Mouse (Mus musculus) left cerebral cortex, postnatal 25 days (tissue): Measurements from ENCODE around the gene Mapkbp1. TPM values are rescaled to one million over a fixed set of nuclear protein-coding genes. Genes with fewer than 3 reads are reported as not detected.

Experiments used
- DNase-seq, 2 experiments: peaks; one replicate each; pipeline ENCODE4 v3.0.0; 2022; ENCODE audit warnings: low spot score in 2 of 2, mixed read lengths in 1 of 2
- intact Hi-C: fragments of 180-260 bp; cut with DNase I; formaldehyde crosslinking; loops from one replicate; pipeline ENCODE4 v1.15.1; 2025
- total RNA-seq, 2 experiments: library from RNA; stranded (reverse); gene quantifications; 2 replicates each; pipeline ENCODE4 v1.2.3; 2021

The Mapkbp1 gene
- total RNA-seq, result 10 to 100 TPM; 52.2 to 52.7 TPM

GRCm38 (mm10) chr2:119972537-119972879 lies at the start of gene Mapkbp1:
Gene Mapkbp1, plus strand, starts transcription at chr2:119972699.
- intact Hi-C loops, result loop anchor here (5.0 kb wide), 2 partner anchors 105 to 200 kb away; no protein-coding TSS in a partner anchor

DNA sequence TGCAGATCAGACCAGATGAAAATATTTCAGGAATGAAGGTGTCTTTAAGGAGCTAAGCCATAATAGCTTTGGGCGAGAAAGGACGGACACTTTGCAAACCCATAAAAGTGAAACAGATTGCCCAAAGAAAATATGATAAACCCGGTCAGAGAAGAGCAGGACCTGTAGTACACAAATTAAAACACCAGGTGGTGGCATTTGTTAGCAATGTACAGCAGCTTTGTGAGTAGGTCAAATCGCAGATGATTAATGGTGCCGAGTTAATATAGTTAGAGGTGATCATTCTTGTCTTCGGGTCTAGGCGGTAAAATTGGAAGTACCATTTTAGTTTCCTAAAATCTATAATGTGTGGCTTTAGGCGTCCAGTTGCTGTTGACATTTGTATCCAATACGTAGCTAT lies 1.9 kb upstream of the Mapkbp1 start:
- intact Hi-C loops, result loop anchor here (5.0 kb wide), 2 partner anchors 107 to 202 kb away; no protein-coding TSS in a partner anchor
- DNase-seq, result peak; percentile 38 to 47

More at GRCm38 (mm10) chr2:119972537-119972879, at the start of gene Mapkbp1:
- DNase-seq, result no peak

- intact Hi-C loops, result loop anchor here (5.0 kb wide), 2 partner anchors 106 to 201 kb away; no protein-coding TSS in a partner anchor
- DNase-seq, result no peak
Observed at GRCm38 (mm10) chr2:119971316-119971715, 1.2 kb upstream of the Mapkbp1 start.

- DNase-seq, result peak; percentile 96 to 98
- intact Hi-C loops, result loop anchor here (5.0 kb wide), 2 partner anchors 105 to 200 kb away; no protein-coding TSS in a partner anchor
Observed at GRCm38 (mm10) chr2:119971837-119972536, 512 bp upstream of the Mapkbp1 start.

GRCm38 (mm10) chr2:119980343-119980986 lies 8.0 kb downstream of the Mapkbp1 start:
- peak in 1 of 2 experiments; percentile 48 for DNase-seq
- intact Hi-C loops, result loop anchor here (2.0 kb wide), 1 partner anchor 14 kb away; no protein-coding TSS in a partner anchor

GRCm38 (mm10) chr2:119981631-119982030 lies 9.1 kb downstream of the Mapkbp1 start:
- intact Hi-C loops, result loop anchor here (2.0 kb wide), 1 partner anchor 13 kb away; no protein-coding TSS in a partner anchor
- DNase-seq, result no peak

GRCm38 (mm10) chr2:119985871-119986270 lies 13.4 kb downstream of the Mapkbp1 start:
- intact Hi-C loops, result no loop called here
- no peak for DNase-seq

DNA sequence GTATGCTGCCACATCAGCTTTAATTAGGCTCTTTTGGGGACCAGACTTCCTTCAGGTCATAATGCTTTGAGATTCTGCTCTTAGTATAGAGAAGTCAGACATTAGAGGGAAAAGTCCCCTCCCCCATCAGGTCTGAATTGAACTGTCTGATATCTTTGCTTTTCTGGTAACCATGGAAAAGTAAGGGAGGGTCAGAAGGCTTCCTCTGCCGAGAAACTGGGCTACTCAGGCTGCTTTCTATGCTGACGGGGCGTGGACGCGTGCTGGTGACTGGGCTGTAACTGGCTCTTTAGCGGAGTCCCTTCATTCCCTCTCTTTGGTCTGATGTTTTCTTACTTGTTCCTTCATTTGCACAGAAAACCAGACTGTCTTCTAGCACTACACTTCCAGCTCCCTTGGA lies 13.9 kb downstream of the Mapkbp1 start:
- intact Hi-C loops, result no loop called here
- DNase-seq, result no peak

DNA sequence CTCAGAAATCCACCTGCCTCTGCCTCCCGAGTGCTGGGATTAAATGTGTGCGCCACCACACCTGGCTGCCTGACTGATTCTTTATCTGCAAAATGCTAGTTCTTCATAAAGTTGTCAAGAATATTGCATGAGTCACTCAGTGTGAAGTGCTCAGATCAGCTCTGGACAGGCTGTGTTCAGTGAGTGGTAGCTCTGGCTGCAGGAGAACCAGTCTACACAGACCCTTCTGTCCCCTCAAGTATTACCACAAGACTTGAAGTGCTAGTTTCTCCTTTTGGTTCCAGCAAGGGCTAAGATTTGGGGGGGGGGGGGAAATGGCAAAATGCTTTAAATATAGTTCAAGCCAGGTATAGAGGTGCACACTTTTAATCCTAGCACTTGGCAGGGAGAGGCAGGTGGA lies 14.9 kb downstream of the Mapkbp1 start:
- no peak for DNase-seq
- intact Hi-C loops, result no loop called here

DNA sequence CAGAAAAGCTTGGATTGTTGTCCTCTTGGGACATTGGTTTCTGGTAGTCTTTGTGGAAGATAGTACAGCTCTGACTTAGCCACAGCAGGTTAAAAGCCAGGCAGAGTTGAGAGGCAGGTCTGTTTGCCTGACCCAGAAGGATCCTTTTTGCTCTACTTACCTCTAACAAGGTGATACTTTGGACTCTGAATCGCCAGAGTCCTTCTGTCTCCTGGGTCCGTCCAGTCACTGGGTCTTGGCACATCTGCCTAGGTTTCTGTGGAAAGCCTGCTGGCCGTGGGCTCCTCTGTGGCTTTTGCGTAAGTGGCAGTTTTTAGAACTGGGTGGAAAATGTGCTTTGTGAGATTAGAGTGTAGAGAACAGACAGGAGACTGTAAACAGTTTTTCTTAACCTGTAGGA lies 16.5 kb downstream of the Mapkbp1 start:
- intact Hi-C loops, result no loop called here
- no peak for DNase-seq

GRCm38 (mm10) chr2:119990881-119991280 lies 18.4 kb downstream of the Mapkbp1 start:
- no peak for DNase-seq
- intact Hi-C loops, result no loop called here

GRCm38 (mm10) chr2:119992349-119992748 lies 19.9 kb downstream of the Mapkbp1 start:
- intact Hi-C loops, result no loop called here
- DNase-seq, result no peak

DNA sequence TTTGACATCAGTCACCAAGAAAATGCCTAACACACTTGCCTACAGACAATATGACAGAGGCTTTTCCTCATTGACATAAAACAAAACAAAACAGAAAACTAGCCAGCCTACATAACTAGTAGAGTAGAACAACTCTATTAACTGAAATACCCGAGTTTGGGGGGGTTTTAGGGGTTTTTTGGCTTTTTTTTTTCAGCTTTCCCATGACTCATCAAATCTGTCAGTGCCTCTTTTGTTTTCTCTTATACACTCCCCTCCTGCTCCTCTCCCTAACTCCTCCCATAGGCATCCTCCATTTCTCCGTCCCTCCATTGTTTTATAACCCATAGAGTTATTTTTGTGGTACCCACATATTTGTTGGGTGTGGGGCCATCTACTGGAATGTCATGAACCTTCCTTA lies 21.0 kb downstream of the Mapkbp1 start:
- no peak for DNase-seq
- intact Hi-C loops, result no loop called here

DNA sequence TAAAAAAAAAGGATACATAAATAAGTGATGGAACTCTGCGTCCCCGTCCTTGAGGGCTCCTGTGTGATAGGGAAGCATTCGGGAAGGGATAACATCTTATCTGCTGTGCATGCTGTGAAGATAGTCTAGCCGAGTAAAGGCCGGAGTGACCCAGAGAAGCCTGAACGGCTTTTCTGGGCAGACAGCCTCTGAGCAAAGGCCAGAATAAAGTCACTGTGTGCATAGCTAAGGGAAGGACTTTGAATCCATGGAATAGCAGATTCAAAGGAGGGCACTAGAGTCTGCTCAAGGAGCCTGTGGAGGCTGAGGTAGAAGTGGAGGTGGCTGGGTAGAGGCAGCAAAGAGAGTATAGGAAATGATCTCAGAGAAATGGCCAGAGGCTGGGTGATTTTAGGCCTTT lies 22.3 kb downstream of the Mapkbp1 start:
- intact Hi-C loops, result loop anchor here (2.0 kb wide), 1 partner anchor 14 kb away; no protein-coding TSS in a partner anchor
- no peak for DNase-seq

GRCm38 (mm10) chr2:119995391-119996281 lies 23.1 kb downstream of the Mapkbp1 start:
- DNase-seq, result peak in 1 of 2 experiments; percentile 53
- intact Hi-C loops, result loop anchor here (2.0 kb wide), 1 partner anchor 15 kb away; no protein-coding TSS in a partner anchor

DNA sequence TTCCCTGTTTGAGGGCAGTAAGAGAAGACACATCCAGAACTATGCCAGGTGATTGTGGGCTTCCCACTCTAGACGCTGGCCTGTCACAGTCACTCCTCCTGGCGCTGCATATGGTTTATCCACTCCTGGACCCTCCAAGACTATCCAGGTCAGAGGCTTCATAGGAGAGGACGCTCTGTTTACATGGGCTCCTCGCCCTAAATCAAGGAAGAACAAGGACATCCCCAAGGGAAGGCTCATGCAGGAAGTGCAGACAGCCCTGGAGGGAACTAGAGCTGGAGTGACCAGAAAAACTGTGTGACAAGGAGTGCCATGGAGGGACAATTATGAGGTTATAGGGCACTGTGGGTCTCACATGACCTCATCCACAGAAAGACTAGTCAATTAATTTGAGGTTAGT lies 24.9 kb downstream of the Mapkbp1 start:
- intact Hi-C loops, result no loop called here
- DNase-seq, result no peak

GRCm38 (mm10) chr2:119999731-120000130 lies 27.2 kb downstream of the Mapkbp1 start:
- intact Hi-C loops, result no loop called here
- DNase-seq, result no peak

- DNase-seq, result no peak
- intact Hi-C loops, result no loop called here
Observed at GRCm38 (mm10) chr2:120000882-120001584, 28.5 kb downstream of the Mapkbp1 start.

DNA sequence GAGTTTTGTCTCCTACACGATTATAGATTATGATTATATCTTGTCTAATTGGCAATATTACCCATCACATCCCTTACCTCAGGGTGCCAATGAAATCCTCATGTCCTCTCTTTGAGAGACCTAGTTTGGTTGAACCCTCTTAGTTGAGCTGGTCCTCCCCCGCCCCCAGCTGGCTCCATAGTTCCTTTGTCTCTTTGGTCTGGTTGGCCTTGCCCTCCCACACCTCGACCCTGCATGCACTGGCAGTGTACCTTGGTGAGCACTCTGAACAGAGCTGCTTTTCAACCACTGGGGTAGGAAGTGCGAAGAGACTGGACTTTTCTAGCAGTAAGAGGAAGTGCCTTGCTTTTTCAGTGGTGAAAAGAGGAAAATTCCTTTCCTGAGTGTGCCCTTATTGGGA lies 29.5 kb downstream of the Mapkbp1 start:
- no peak for DNase-seq
- intact Hi-C loops, result no loop called here
